In genomic region chr2:10300771-10301170, GRCm38 (mm10) we compare ENCODE assay signal across 9 mouse cellular contexts.
A peak's percentile ranks its signal among the peaks of the same experiment; 100 is the strongest.
DNase-seq lines count a peak whose midpoint lies in the region; ATAC-seq lines count a peak whose summit lies in the region.
"Had no signal": no experiment of that assay in that cellular context is flagged by ENCODE, and none has a peak within 500 bp of the region (broad histone marks: within the 10 kb centered on the region; RNA-seq: fewer than 3 reads in every experiment).

No protein-coding gene starts in this region.

- H3K27ac ChIP-seq in liver, embryonic 15.5 days (replicated peaks), result no peak overlapping the region
- no peak overlapping the region for H3K27ac ChIP-seq in stomach, embryonic 15.5 days
- H3K27ac ChIP-seq: macrophage had no signal

- peak overlapping the region; percentile 44 for H3K4me2 ChIP-seq in liver, embryonic 15.5 days
- H3K4me2 ChIP-seq in stomach, embryonic 15.5 days, result peak overlapping the region; percentile 43

- DNase-seq in cerebellum, postnatal 25 days, result peak; percentile 15 to 31
- no peak for DNase-seq in cerebellum, adult 11 months
- peak; percentile 37 for DNase-seq in urinary bladder, postnatal 14 days (ENCODE audit: low spot score)
- no peak for DNase-seq in urinary bladder, adult 2 months (ENCODE audit: low spot score)
- peak; percentile 24 to 31 for DNase-seq in heart, postnatal 10 days
- no peak for DNase-seq in thymus, postnatal 36 days

- ATAC-seq in liver, embryonic 15.5 days (ENCODE audit: insufficient read depth), result peak; percentile 51; the same call in 1 of the 2 replicates
- peak; percentile 79; the same call in 1 of the 2 replicates for ATAC-seq in stomach, embryonic 15.5 days (ENCODE audit: insufficient read depth, low FRiP score, low read depth)

- H3K9ac ChIP-seq in liver, embryonic 15.5 days, result no peak overlapping the region
- H3K9ac ChIP-seq in stomach, embryonic 15.5 days, result no peak overlapping the region

- 31% methylated on average over 10 of the region's 10 CpGs for WGBS in liver, embryonic 15.5 days (ENCODE audit: insufficient replicate concordance)
- 36% methylated on average over 10 of the region's 10 CpGs for WGBS in stomach, embryonic 15.5 days

- peaks cover 8% of the 10 kb centered on the region for H3K4me1 ChIP-seq in liver, embryonic 15.5 days (replicated peaks)
- H3K4me1 ChIP-seq in stomach, embryonic 15.5 days, result peaks cover 6% of the 10 kb centered on the region; the same call in 1 of the 2 replicates

- 0 out of 2 replicates have a peak, but pooled peaks cover 6% of the 10 kb centered on the region for H3K27me3 ChIP-seq in liver, embryonic 15.5 days
- no peaks in the 10 kb centered on the region for H3K27me3 ChIP-seq in stomach, embryonic 15.5 days (replicated peaks)

- no peaks in the 10 kb centered on the region for H3K36me3 ChIP-seq in liver, embryonic 15.5 days (replicated peaks)
- no peaks in the 10 kb centered on the region for H3K36me3 ChIP-seq in stomach, embryonic 15.5 days

- no peaks in the 10 kb centered on the region for H3K9me3 ChIP-seq in liver, embryonic 15.5 days (replicated peaks)
- H3K9me3 ChIP-seq in stomach, embryonic 15.5 days, result no peaks in the 10 kb centered on the region

- intact Hi-C loops in heart, postnatal 10 days (cut with DNase I), result no loop called here

- no peak overlapping the region for H3K4me3 ChIP-seq in liver, embryonic 15.5 days (replicated peaks)
- H3K4me3 ChIP-seq in stomach, embryonic 15.5 days (replicated peaks), result no peak overlapping the region; the same call in 1 of the 2 replicates

Comparison
In these comparisons a context has a peak if more than half of its experiments do, and no peak if none do; other contexts are left out.
1. DNase-seq: peak in cerebellum, postnatal 25 days (2 of 2), urinary bladder, postnatal 14 days (single experiment) and heart, postnatal 10 days (2 of 2); none in cerebellum, adult 11 months (single experiment), urinary bladder, adult 2 months (single experiment) and thymus, postnatal 36 days (0 of 2).